Mouse (Mus musculus): Measurements from ENCODE around the gene Atp5f1. TPM values are rescaled to one million over a fixed set of nuclear protein-coding genes. Genes with fewer than 3 reads are reported as not detected.

The Atp5f1 gene
- polyA plus RNA-seq, 1 experiment from 2014 or later, result 479 TPM

DNA sequence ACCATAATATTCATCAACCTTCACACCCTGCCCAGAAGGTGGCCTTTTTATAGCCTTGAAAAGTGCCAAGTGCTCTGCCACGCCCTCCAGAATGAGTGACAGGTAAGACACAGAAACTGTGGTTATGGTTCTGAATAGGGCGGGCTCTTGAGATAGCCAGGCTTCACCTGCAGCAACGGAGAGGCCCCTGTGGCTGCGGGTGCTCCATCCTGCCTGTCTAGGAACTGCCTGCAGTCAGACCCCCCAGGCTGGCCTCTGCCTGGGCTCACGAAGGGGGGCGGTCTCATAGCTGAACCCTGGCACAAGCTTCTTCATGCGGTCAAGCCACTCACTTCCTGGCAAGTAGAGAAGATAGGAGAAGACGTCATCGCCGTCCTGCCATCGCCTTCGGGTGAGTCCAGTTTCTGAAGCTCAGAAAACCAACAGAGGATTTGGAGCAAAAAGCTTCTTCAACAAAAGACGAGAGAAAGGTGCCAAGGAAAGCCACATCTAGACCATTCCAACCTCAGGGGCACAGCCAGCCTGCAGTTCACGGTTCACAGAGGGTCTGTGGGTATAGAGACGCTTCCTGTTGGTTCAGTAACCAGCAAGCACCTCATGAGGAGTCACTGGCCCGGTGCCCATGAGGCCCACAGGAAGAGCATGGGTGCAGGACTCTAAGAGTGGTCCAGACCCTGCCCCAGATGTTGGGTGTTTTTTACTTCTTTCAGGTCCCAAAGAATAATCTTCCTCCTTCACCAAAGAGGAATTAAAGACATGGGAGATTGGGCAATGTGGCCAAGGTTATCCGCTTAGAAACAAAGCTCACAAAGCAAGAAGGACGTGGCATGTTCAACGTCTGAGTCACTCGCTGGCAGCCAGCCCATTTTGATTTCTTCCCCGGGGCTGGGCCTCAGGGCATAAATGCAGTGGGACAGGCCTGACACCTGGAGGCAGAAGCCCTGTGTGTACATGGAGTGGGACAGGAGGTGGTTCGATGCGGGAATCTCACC, 65.0 kb downstream of the Atp5f1 start:
- 55% methylated on average over 23 of the region's 23 CpGs for WGBS

GRCm38 (mm10) chr3:105893941-105894391, 65.9 kb downstream of the Atp5f1 start:
- H3K27ac ChIP-seq, result peak overlapping the region; percentile 82
- WGBS, result 52% methylated on average over 6 of the region's 6 CpGs
- no peaks in the 10 kb centered on the region for H3K9me3 ChIP-seq
- H3K4me3 ChIP-seq (replicated peaks), result no peak overlapping the region
- no peaks in the 10 kb centered on the region for H3K27me3 ChIP-seq (replicated peaks)
- no peak for ATAC-seq (ENCODE audit: insufficient read depth, low FRiP score, low read depth)
- H3K9ac ChIP-seq, result no peak overlapping the region
- no peak overlapping the region for H3K4me2 ChIP-seq
- H3K36me3 ChIP-seq, result no peaks in the 10 kb centered on the region
- peaks cover 20% of the 10 kb centered on the region for H3K4me1 ChIP-seq

More for the DNA sequence above, 65.0 kb downstream of the Atp5f1 start:
- no peak overlapping the region for H3K4me3 ChIP-seq (replicated peaks)
- H3K27ac ChIP-seq, result peak overlapping the region; percentile 82
- H3K4me2 ChIP-seq, result 0 out of 2 replicates have a peak overlapping the region, but pooled peaks have one; percentile 17
- no peaks in the 10 kb centered on the region for H3K36me3 ChIP-seq
- peak; percentile 79 for ATAC-seq (ENCODE audit: insufficient read depth, low FRiP score, low read depth)
- no peaks in the 10 kb centered on the region for H3K27me3 ChIP-seq (replicated peaks)
- H3K9ac ChIP-seq, result no peak overlapping the region
- H3K4me1 ChIP-seq, result peaks cover 20% of the 10 kb centered on the region
- H3K9me3 ChIP-seq, result no peaks in the 10 kb centered on the region

Other genes with a start within 250 kb of the Atp5f1 start
- gene Rap1a, start 158.8 kb downstream of the Atp5f1 start, polyA plus RNA-seq (2015; fragmentation: Nextera tagmentation; extraction: Ambion mirVana), result 141 and 146 TPM in 2 replicates
- 0.71 and 0.82 TPM in 2 replicates for gene Adora3, start 89.2 kb downstream of the Atp5f1 start, polyA plus RNA-seq (2015; fragmentation: Nextera tagmentation; extraction: Ambion mirVana)
- 0.45 and 0.46 TPM in 2 replicates for gene Tmigd3, start 89.2 kb downstream of the Atp5f1 start, polyA plus RNA-seq (2015; fragmentation: Nextera tagmentation; extraction: Ambion mirVana)
- 1.4 and 2.1 TPM in 2 replicates for gene I830077J02Rik, start 27.4 kb downstream of the Atp5f1 start, polyA plus RNA-seq (2015; fragmentation: Nextera tagmentation; extraction: Ambion mirVana)
- gene Wdr77, start 730 bp downstream of the Atp5f1 start, polyA plus RNA-seq (2015; fragmentation: Nextera tagmentation; extraction: Ambion mirVana), result 118 and 125 TPM in 2 replicates
- gene Ovgp1, start 13.6 kb upstream of the Atp5f1 start, polyA plus RNA-seq (2015; fragmentation: Nextera tagmentation; extraction: Ambion mirVana), result 0.86 and 1.2 TPM in 2 replicates
- 0.19 TPM in 1 of 2 replicates, not detected in the other for gene Pifo, start 54.5 kb upstream of the Atp5f1 start, polyA plus RNA-seq (2015; fragmentation: Nextera tagmentation; extraction: Ambion mirVana)
- gene Chil5, start 72.7 kb upstream of the Atp5f1 start, polyA plus RNA-seq (2015; fragmentation: Nextera tagmentation; extraction: Ambion mirVana), result 0.21 TPM in 1 of 2 replicates, not detected in the other
- gene Chia1, start 153.1 kb upstream of the Atp5f1 start, polyA plus RNA-seq (2015; fragmentation: Nextera tagmentation; extraction: Ambion mirVana), result 0.10 and 0.24 TPM in 2 replicates
- 1.0 and 1.3 TPM in 2 replicates for gene Chil3, start 207.5 kb upstream of the Atp5f1 start, polyA plus RNA-seq (2015; fragmentation: Nextera tagmentation; extraction: Ambion mirVana)